Mouse (Mus musculus): ENCODE results near the gene Fth1. TPM values are rescaled to one million over a fixed set of nuclear protein-coding genes. Genes with fewer than 3 reads are reported as not detected.

The Fth1 gene
- total and polyA plus RNA-seq, 3 experiments, result 2,797 to 3,430 (median 2,956) TPM

DNA sequence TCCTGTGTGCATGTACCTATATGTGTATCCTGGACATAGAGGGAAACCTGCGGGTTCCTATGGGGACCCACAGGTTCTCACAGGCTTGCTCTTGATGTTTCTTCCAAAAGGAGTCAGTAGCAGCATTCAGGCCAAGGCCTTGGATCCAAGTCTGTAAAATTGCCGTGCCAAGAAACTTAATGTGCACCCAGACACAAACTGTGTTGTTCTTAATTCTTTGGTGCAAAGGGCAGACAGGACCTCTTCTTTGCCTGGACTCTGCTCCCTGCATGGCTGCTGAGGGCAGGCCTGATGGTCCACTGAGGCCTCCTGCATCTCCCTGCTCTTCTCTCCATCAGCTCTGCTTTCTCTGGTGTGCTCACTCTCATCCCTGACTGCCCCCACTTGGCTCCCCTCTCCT, 49.3 kb downstream of the Fth1 start:
- H3K27me3 ChIP-seq (ENCODE audit: control insufficient read depth, insufficient read depth, low read length), result no peaks in the 10 kb centered on the region
- TF ChIP-seq CTCF (IDR thresholded peaks at IDR 0.05) (no peak), POLR2A (IDR thresholded peaks at IDR 0.05; ENCODE audit: insufficient read depth, low read depth, low read length) (no peak), EP300 (IDR thresholded peaks at IDR 0.05; ENCODE audit: insufficient read depth, low read depth, low read length) (no peak)
- intact Hi-C loops (cut with DNase I), result no loop called here
- WGBS, result 88% methylated on average over 2 of the region's 2 CpGs
- H3K4me1 ChIP-seq (ENCODE audit: control insufficient read depth, insufficient read depth, low read length), result peaks cover 6% of the 10 kb centered on the region
- H3K27ac ChIP-seq, result no peak overlapping the region
- no peaks in the 10 kb centered on the region for H3K36me3 ChIP-seq (ENCODE audit: control insufficient read depth, insufficient read depth, low read length)
- DNase-seq, result no peak
- H3K9ac ChIP-seq (ENCODE audit: low read depth, low read length), result no peak overlapping the region
- no peak overlapping the region for H3K4me3 ChIP-seq
- H3K79me2 ChIP-seq (replicated peaks; ENCODE audit: control insufficient read depth, insufficient read depth, low read length), result no peaks in the 10 kb centered on the region

DNA sequence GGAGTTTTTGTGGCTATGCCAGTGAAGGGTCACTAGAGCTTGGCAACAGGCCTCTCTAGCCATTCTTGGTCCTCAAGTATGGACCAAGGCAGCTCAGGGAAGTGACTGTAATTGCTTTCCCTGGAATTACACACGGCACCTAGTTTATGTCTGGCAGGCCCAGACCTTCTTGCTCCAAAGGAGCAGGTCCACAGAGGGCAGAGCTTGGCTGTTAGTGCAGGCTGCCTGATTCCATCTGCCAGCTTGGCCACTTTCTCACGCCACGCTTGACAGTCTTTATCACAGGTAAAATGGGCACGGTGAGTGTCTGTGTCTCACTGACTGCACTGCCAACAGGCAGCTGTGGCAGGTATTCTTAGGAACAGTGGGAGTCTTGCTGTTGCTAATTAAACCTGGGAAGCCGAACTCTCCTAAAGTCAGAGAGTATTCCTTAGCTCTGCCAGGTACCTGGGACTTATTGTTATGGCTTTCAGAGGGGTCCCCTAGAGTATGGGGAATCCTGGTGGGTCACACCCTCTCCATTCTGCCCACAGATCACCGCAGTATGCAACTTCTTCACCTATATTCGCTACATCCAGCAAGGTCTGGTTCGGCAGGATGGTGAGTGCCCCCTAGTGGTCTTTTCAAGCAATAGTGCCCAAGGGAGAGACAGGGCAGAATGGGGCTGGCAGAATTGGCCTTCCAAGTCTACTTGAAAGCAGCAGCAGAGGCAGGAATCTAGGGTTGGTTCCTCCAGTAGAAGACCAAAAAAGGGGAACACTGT, 53.0 kb downstream of the Fth1 start:
- TF ChIP-seq POLR2A (IDR thresholded peaks at IDR 0.05; ENCODE audit: insufficient read depth, low read depth, low read length) (no peak), CTCF (IDR thresholded peaks at IDR 0.05) (peak; percentile 92), EP300 (IDR thresholded peaks at IDR 0.05; ENCODE audit: insufficient read depth, low read depth, low read length) (0 out of 2 replicates have a peak, but pooled peaks have one; percentile 46)
- H3K27me3 ChIP-seq (ENCODE audit: control insufficient read depth, insufficient read depth, low read length), result no peaks in the 10 kb centered on the region
- no peaks in the 10 kb centered on the region for H3K36me3 ChIP-seq (ENCODE audit: control insufficient read depth, insufficient read depth, low read length)
- peak; percentile 62 to 64 for DNase-seq
- H3K4me3 ChIP-seq, result no peak overlapping the region
- 38% methylated on average over 8 of the region's 8 CpGs for WGBS
- H3K79me2 ChIP-seq (replicated peaks; ENCODE audit: control insufficient read depth, insufficient read depth, low read length), result no peaks in the 10 kb centered on the region
- intact Hi-C loops (cut with DNase I), result loop anchor here (1.0 to 2.0 kb wide), 2 partner anchors 33 to 117 kb away; no protein-coding TSS in a partner anchor
- no peaks in the 10 kb centered on the region for H3K4me1 ChIP-seq (ENCODE audit: control insufficient read depth, insufficient read depth, low read length)
- H3K27ac ChIP-seq, result no peak overlapping the region
- no peak overlapping the region for H3K9ac ChIP-seq (ENCODE audit: low read depth, low read length)

DNA sequence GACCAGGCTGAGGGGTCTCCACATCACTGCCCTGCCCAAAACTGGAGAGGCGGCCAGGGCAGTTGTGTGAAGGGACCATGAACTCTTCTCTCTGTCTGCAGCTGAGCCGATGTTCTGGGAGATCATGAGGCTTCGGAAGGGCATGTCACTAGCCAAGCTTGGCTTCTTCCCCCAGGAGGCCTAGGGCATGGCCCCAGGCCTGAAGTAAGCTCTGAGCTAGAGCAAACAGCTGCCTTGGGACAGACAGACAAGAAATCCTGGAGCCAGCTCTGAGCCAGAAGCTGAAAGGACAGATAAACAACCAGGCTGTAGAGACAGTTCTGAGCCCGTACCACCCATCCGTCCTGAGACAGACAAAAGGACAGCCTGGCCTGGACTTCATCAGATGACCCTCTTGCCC, 54.0 kb downstream of the Fth1 start:
- TF ChIP-seq EP300 (IDR thresholded peaks at IDR 0.05; ENCODE audit: insufficient read depth, low read depth, low read length) (no peak), POLR2A (IDR thresholded peaks at IDR 0.05; ENCODE audit: insufficient read depth, low read depth, low read length) (no peak), CTCF (IDR thresholded peaks at IDR 0.05) (no peak)
- no peak overlapping the region for H3K9ac ChIP-seq (ENCODE audit: low read depth, low read length)
- no peaks in the 10 kb centered on the region for H3K79me2 ChIP-seq (replicated peaks; ENCODE audit: control insufficient read depth, insufficient read depth, low read length)
- no peak for DNase-seq
- no peaks in the 10 kb centered on the region; the same call in 1 of the 2 replicates for H3K4me1 ChIP-seq (ENCODE audit: control insufficient read depth, insufficient read depth, low read length)
- H3K27ac ChIP-seq, result no peak overlapping the region
- H3K27me3 ChIP-seq (ENCODE audit: control insufficient read depth, insufficient read depth, low read length), result no peaks in the 10 kb centered on the region
- 75% methylated on average over 5 of the region's 5 CpGs for WGBS
- intact Hi-C loops (cut with DNase I), result loop anchor here (2.0 kb wide), 1 partner anchor 164 kb away; no protein-coding TSS in a partner anchor
- no peaks in the 10 kb centered on the region for H3K36me3 ChIP-seq (ENCODE audit: control insufficient read depth, insufficient read depth, low read length)
- H3K4me3 ChIP-seq, result no peak overlapping the region

Other genes with a start within 250 kb of the Fth1 start
- gene Scgb2a2, start 133.0 kb upstream of the Fth1 start, total RNA-seq (2021), result not detected
- not detected in 2 replicates for gene Scgb2a2, start 133.0 kb upstream of the Fth1 start, polyA plus RNA-seq (2012; rRNA removed)
- 1 to 10 TPM; 2.6 to 5.5 TPM for gene Incenp, start 81.0 kb upstream of the Fth1 start, total RNA-seq (2021)
- 2.9 and 4.5 TPM in 2 replicates for gene Incenp, start 81.0 kb upstream of the Fth1 start, polyA plus RNA-seq (2012; rRNA removed)
- gene Best1, start 21.0 kb downstream of the Fth1 start, total RNA-seq (2021), result under 1 TPM; 0.10 to 0.11 TPM
- 0.45 and 0.47 TPM in 2 replicates for gene Best1, start 21.0 kb downstream of the Fth1 start, polyA plus RNA-seq (2012; rRNA removed)
- gene Rab3il1, start 21.1 kb downstream of the Fth1 start, total RNA-seq (2021), result 1 to 10 TPM; 5.9 to 6.5 TPM
- gene Rab3il1, start 21.1 kb downstream of the Fth1 start, polyA plus RNA-seq (2012; rRNA removed), result 11.1 and 14.2 TPM in 2 replicates
- gene Fads3, start 61.0 kb downstream of the Fth1 start, total RNA-seq (2021), result 10 to 100 TPM; 29.7 to 33.7 TPM
- gene Fads3, start 61.0 kb downstream of the Fth1 start, polyA plus RNA-seq (2012; rRNA removed), result 104 and 135 TPM in 2 replicates
- 1 to 10 TPM; 5.3 to 6.3 TPM for gene Fads2, start 121.1 kb downstream of the Fth1 start, total RNA-seq (2021)
- 13.3 and 15.5 TPM in 2 replicates for gene Fads2, start 121.1 kb downstream of the Fth1 start, polyA plus RNA-seq (2012; rRNA removed)
- 10 to 100 TPM; 24.2 to 25.3 TPM for gene Fads1, start 202.3 kb downstream of the Fth1 start, total RNA-seq (2021)
- 14.6 and 16.2 TPM in 2 replicates for gene Fads1, start 202.3 kb downstream of the Fth1 start, polyA plus RNA-seq (2012; rRNA removed)
- gene Tmem258, start 223.4 kb downstream of the Fth1 start, total RNA-seq (2021), result 100 to 1,000 TPM; 154 to 181 TPM
- 200 and 205 TPM in 2 replicates for gene Tmem258, start 223.4 kb downstream of the Fth1 start, polyA plus RNA-seq (2012; rRNA removed)
- 1 to 10 TPM; 3.7 to 4.5 TPM for gene Fen1, start 223.6 kb downstream of the Fth1 start, total RNA-seq (2021)
- 2.9 and 3.8 TPM in 2 replicates for gene Fen1, start 223.6 kb downstream of the Fth1 start, polyA plus RNA-seq (2012; rRNA removed)

All from heart, adult 2 months (tissue).